Mouse (Mus musculus) liver, embryonic 12.5 days (tissue): ENCODE results near the gene Nudt13. TPM values are rescaled to one million over a fixed set of nuclear protein-coding genes. Genes with fewer than 3 reads are reported as not detected.
A peak's percentile ranks its signal among the peaks of the same experiment; 100 is the strongest.
"Not testable (repeated sequence)": the region's sequence is repeated elsewhere in the genome, so short reads cannot be mapped to it uniquely, and the experiment has no call there.

Experiments used
- ATAC-seq: fragments of 200-750 bp; cut with Nextera tagmentation; 2 replicates; pipeline ENCODE4 v1.8.0; 2017; ENCODE audit warnings: moderate number of reproducible peaks, mild to moderate bottlenecking, moderate library complexity
- H3K27ac ChIP-seq: fragments of 300-500 bp; sonication (generic); 2 replicates; pipeline ENCODE4 v1.5.1; 2016; ENCODE audit warnings: mild to moderate bottlenecking
- H3K27me3 ChIP-seq: fragments of 300-500 bp; sonication (generic); replicated peaks from 2 replicates; pipeline ENCODE4 v1.6.1; 2016; ENCODE audit warnings: mild to moderate bottlenecking, moderate library complexity
- H3K36me3 ChIP-seq: fragments of 300-500 bp; sonication (generic); 2 replicates; pipeline ENCODE4 v1.6.1; 2016; ENCODE audit warnings: mild to moderate bottlenecking, moderate library complexity
- H3K4me1 ChIP-seq: fragments of 300-500 bp; sonication (generic); 2 replicates; pipeline ENCODE4 v1.6.1; 2016
- H3K4me2 ChIP-seq: fragments of 300-500 bp; sonication (generic); 2 replicates; pipeline ENCODE4 v1.6.1; 2016; ENCODE audit warnings: mild to moderate bottlenecking, moderate library complexity
- H3K4me3 ChIP-seq: fragments of 300-500 bp; sonication (generic); 2 replicates; pipeline ENCODE4 v1.5.1; 2016; ENCODE audit warnings: mild to moderate bottlenecking, moderate library complexity
- H3K9ac ChIP-seq: fragments of 300-500 bp; sonication (generic); 2 replicates; pipeline ENCODE4 v1.6.1; 2016; ENCODE audit warnings: mild to moderate bottlenecking, moderate library complexity
- H3K9me3 ChIP-seq: fragments of 300-500 bp; sonication (generic); replicated peaks from 2 replicates; pipeline ENCODE4 v1.6.1; 2016; ENCODE audit warnings: mild to moderate bottlenecking, moderate library complexity
- WGBS: fragments of 180-500 bp; shearing (Covaris S2); methylation state at CpG from one replicate; pipeline ENCODE4 v1.1.7; 2016; ENCODE audit not compliant: insufficient replicate concordance; 5-methylcytosine and 5-hydroxymethylcytosine counted together
- polyA plus RNA-seq: library from polyadenylated mRNA; unstranded; fragments of >200 nt; fragmentation: Nextera tagmentation; extraction: Ambion mirVana; gene quantifications from 2 replicates; pipeline ENCODE4 v1.2.1, GENCODE M21; 2016

Gene Nudt13
- polyA plus RNA-seq, 1 experiment from 2014 or later: 9.3 TPM

DNA sequence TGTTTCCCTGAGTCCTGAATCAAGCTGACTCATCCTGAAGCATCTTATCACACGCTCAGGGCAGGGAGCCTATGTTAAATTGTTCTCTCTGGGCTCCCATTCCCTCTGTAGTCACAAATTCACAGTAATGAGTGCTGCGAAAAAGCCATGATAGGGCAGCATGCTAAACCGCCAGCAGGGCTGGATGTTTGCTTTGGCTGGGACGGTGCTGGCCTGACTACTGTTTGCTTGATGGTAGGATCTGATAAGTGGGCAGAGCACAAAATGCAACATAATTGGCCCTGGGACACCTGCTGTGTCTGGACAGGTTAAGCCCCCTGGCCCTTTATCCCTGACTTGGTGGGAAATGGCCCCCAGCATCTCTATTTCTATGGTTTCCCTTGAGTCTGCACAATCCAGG, 3.1 kb upstream of the Nudt13 start:
- Histone ChIP-seq H3K27ac (no peak overlapping the region), H3K4me2 (no peak overlapping the region), H3K4me3 (no peak overlapping the region), H3K9me3 (no peaks in the 10 kb centered on the region), H3K27me3 (no peaks in the 10 kb centered on the region), H3K36me3 (no peaks in the 10 kb centered on the region), H3K9ac (no peak overlapping the region), H3K4me1 (peaks cover 20% of the 10 kb centered on the region)
- ATAC-seq: no peak
- WGBS: 55% methylated on average over 4 of the region's 4 CpGs

- Histone ChIP-seq H3K27ac (no peak overlapping the region), H3K4me3 (peak overlapping the region; percentile 64), H3K9ac (peak overlapping the region; percentile 67), H3K4me2 (peak overlapping the region; percentile 79), H3K4me1 (peaks cover 20% of the 10 kb centered on the region), H3K9me3 (no peaks in the 10 kb centered on the region), H3K36me3 (no peaks in the 10 kb centered on the region), H3K27me3 (no peaks in the 10 kb centered on the region)
- 35% methylated on average over 8 of the region's 8 CpGs for WGBS
- no peak for ATAC-seq
These were observed 450 bp downstream of the Nudt13 start for GRCm38 (mm10) chr14:20294947-20295346.

DNA sequence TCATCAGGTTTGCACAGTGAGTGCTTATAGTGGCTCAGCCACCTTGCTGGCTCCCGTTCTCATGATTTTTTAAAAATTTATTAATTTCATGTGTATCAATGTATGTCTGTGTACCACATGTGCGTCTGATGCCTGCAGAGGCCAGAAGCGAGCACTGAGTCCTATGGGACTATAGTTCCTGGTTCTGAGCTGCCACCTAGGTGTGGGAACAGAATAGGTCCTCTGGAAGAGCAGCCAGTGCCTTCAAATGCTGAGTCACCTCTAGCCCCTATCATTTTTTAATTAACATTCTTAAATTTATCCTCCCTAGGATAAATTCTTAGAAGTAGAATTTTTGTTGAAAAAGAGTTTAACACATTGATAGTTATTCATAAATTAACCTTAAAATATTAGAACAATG, 3.1 kb downstream of the Nudt13 start:
- no peaks in the 10 kb centered on the region for H3K27me3 ChIP-seq
- no peak overlapping the region for H3K4me2 ChIP-seq
- 77% methylated on average over 3 of the region's 3 CpGs for WGBS
- no peak overlapping the region for H3K27ac ChIP-seq
- peaks cover 14% of the 10 kb centered on the region; the same call in 1 of the 2 replicates for H3K4me1 ChIP-seq
- no peak overlapping the region for H3K4me3 ChIP-seq
- no peaks in the 10 kb centered on the region for H3K36me3 ChIP-seq
- H3K9ac ChIP-seq: no peak overlapping the region
- H3K9me3 ChIP-seq: no peaks in the 10 kb centered on the region
- no peak for ATAC-seq

DNA sequence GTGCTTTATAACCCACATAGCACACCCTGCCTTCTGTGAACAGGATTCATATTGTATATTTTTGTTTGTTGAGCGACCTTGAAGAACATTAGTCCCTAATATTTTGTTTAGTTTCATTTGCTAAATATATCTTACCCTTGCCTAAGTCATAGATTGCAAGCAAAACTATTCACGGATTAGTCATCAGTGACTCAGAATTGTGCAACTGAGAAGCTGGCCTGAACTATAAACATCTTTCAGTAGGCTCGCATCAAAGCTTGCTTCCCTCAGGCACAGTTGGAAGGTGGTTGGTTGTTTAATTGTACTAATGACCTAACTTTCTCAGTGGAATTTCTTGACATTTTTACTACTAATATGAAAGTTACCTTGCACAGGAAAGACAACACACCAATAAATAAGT, 3.6 kb downstream of the Nudt13 start:
- WGBS: 74% methylated on average over 3 of the region's 3 CpGs
- Histone ChIP-seq H3K27me3 (no peaks in the 10 kb centered on the region), H3K27ac (no peak overlapping the region), H3K9ac (no peak overlapping the region), H3K9me3 (no peaks in the 10 kb centered on the region), H3K4me1 (peaks cover 14% of the 10 kb centered on the region; the same call in 1 of the 2 replicates), H3K36me3 (no peaks in the 10 kb centered on the region), H3K4me3 (no peak overlapping the region), H3K4me2 (no peak overlapping the region)
- no peak for ATAC-seq

DNA sequence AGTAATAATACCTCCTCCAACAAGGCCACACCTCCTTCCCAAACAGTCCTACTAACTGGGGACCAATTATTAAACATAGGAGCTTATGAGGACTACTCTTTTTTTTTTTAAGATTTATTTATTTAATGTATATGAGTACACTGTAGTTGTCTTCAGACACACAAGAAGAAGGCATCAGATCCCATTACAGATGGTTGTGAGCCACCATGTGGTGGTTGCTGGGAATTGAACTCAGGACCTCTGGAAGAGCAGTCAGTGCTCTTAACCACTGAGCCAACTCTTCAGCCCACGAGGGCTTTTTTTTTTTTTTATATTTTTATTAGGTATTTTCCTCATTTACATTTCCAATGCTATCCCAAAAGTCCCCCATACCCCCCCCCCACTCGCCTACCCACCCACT, 10.6 kb downstream of the Nudt13 start:
- not testable (repeated sequence) for H3K4me1 ChIP-seq, H3K9ac ChIP-seq, H3K4me3 ChIP-seq, H3K9me3 ChIP-seq, H3K27me3 ChIP-seq, ATAC-seq, H3K4me2 ChIP-seq, H3K27ac ChIP-seq
- H3K36me3 ChIP-seq: peaks cover 27% of the 10 kb centered on the region
- 78% methylated on average over 2 of the region's 2 CpGs for WGBS

GRCm38 (mm10) chr14:20315137-20315536, 20.6 kb downstream of the Nudt13 start:
- ATAC-seq: no peak
- no peaks in the 10 kb centered on the region for H3K9me3 ChIP-seq
- H3K4me1 ChIP-seq: no peaks in the 10 kb centered on the region
- peaks cover 46% of the 10 kb centered on the region for H3K36me3 ChIP-seq
- no peaks in the 10 kb centered on the region for H3K27me3 ChIP-seq
- 63% methylated on average over 1 of the region's 1 CpGs for WGBS
- H3K4me3 ChIP-seq: no peak overlapping the region
- H3K4me2 ChIP-seq: no peak overlapping the region
- H3K27ac ChIP-seq: no peak overlapping the region
- H3K9ac ChIP-seq: no peak overlapping the region

- WGBS: 75% methylated on average over 3 of the region's 3 CpGs
- no peaks in the 10 kb centered on the region for H3K9me3 ChIP-seq
- ATAC-seq: no peak
These were observed 24.9 kb downstream of the Nudt13 start for GRCm38 (mm10) chr14:20319420-20319819.

GRCm38 (mm10) chr14:20324196-20324595, 29.7 kb downstream of the Nudt13 start:
- peaks cover 88% of the 10 kb centered on the region for H3K36me3 ChIP-seq
- ATAC-seq: no peak

More at GRCm38 (mm10) chr14:20319420-20319819, 24.9 kb downstream of the Nudt13 start:
- H3K36me3 ChIP-seq: peaks cover 61% of the 10 kb centered on the region
- no peaks in the 10 kb centered on the region for H3K4me1 ChIP-seq
- H3K27me3 ChIP-seq: no peaks in the 10 kb centered on the region
- no peak overlapping the region for H3K4me3 ChIP-seq
- H3K27ac ChIP-seq: no peak overlapping the region
- H3K9ac ChIP-seq: no peak overlapping the region
- no peak overlapping the region for H3K4me2 ChIP-seq

DNA sequence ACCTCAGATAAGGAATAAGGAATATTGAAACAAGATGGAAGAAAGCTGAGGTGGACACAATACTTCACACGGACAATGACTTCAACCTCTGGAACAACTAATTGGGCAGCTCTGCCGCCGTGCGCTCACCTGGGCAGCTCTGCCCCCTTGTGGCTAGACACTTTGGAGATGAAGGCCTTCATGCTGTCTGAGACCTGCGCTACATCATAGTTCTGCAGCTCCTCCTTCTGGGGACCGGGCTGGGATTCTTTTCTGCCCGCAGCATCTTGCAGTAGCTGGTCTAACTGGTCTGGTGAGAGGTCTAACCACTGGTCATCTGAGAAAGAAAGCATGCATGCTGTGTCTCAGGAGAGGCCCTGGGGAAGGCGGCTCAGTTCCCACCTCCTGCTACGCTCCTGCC, 34.0 kb downstream of the Nudt13 start:
- WGBS: 84% methylated on average over 9 of the region's 9 CpGs
- Histone ChIP-seq H3K4me1 (no peaks in the 10 kb centered on the region), H3K4me2 (no peak overlapping the region), H3K36me3 (peaks cover 93% of the 10 kb centered on the region), H3K27ac (no peak overlapping the region), H3K4me3 (no peak overlapping the region), H3K27me3 (no peaks in the 10 kb centered on the region), H3K9me3 (no peaks in the 10 kb centered on the region), H3K9ac (no peak overlapping the region)
- no peak for ATAC-seq

More at GRCm38 (mm10) chr14:20324196-20324595, 29.7 kb downstream of the Nudt13 start:
- Histone ChIP-seq H3K27me3 (no peaks in the 10 kb centered on the region), H3K4me2 (no peak overlapping the region), H3K27ac (no peak overlapping the region), H3K9ac (no peak overlapping the region), H3K4me3 (no peak overlapping the region), H3K9me3 (no peaks in the 10 kb centered on the region), H3K4me1 (no peaks in the 10 kb centered on the region)
- WGBS: 89% methylated on average over 9 of the region's 9 CpGs

DNA sequence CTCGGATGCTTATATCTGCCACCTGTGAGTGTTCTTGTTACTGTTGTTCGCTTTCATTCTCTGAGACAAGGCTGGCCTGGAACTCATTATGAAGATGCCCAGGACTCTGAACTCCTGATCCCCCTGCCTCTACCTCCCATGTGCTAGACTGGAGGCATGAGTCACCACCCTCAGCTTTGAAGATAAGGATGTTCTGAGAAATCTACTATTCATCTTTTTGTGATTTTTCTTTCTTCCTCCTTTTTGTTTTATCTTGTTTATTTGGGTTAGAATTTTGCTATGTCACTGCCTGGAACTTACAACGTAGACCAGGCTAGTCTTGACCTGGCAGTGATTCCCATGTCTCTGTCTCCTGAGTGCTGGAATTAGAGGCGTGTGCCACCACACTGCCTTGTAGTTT, 36.8 kb downstream of the Nudt13 start:
- no peak overlapping the region for H3K4me3 ChIP-seq
- ATAC-seq: no peak
- no peak overlapping the region for H3K27ac ChIP-seq
- peaks cover 96% of the 10 kb centered on the region for H3K36me3 ChIP-seq
- H3K4me1 ChIP-seq: no peaks in the 10 kb centered on the region
- no peaks in the 10 kb centered on the region for H3K9me3 ChIP-seq
- H3K27me3 ChIP-seq: no peaks in the 10 kb centered on the region
- 76% methylated on average over 4 of the region's 4 CpGs for WGBS
- H3K9ac ChIP-seq: no peak overlapping the region
- no peak overlapping the region for H3K4me2 ChIP-seq

GRCm38 (mm10) chr14:20339415-20339814, 44.9 kb downstream of the Nudt13 start:
- ATAC-seq: no peak

GRCm38 (mm10) chr14:20340149-20340548, 45.7 kb downstream of the Nudt13 start:
- 79% methylated on average over 8 of the region's 8 CpGs for WGBS
- Histone ChIP-seq H3K27me3 (no peaks in the 10 kb centered on the region), H3K4me1 (peaks cover 7% of the 10 kb centered on the region), H3K36me3 (peaks cover 86% of the 10 kb centered on the region), H3K9me3 (no peaks in the 10 kb centered on the region; the same call in 1 of the 2 replicates), H3K4me3 (no peak overlapping the region), H3K9ac (no peak overlapping the region), H3K4me2 (peak overlapping the region; percentile 50), H3K27ac (no peak overlapping the region)
- ATAC-seq: 0 out of 2 replicates have a peak, but pooled peaks have one; percentile 27

More at GRCm38 (mm10) chr14:20339415-20339814, 44.9 kb downstream of the Nudt13 start:
- Histone ChIP-seq H3K27me3 (no peaks in the 10 kb centered on the region), H3K4me3 (no peak overlapping the region), H3K9me3 (no peaks in the 10 kb centered on the region; the same call in 1 of the 2 replicates), H3K27ac (no peak overlapping the region), H3K36me3 (peaks cover 86% of the 10 kb centered on the region), H3K4me2 (no peak overlapping the region), H3K9ac (no peak overlapping the region), H3K4me1 (peaks cover 7% of the 10 kb centered on the region)
- 83% methylated on average over 5 of the region's 5 CpGs for WGBS

- H3K4me2 ChIP-seq: peak overlapping the region; percentile 50
- H3K27me3 ChIP-seq: no peaks in the 10 kb centered on the region
- H3K4me3 ChIP-seq: peak overlapping the region; percentile 28; the same call in 1 of the 2 replicates
- H3K27ac ChIP-seq: no peak overlapping the region
- no peaks in the 10 kb centered on the region; the same call in 1 of the 2 replicates for H3K9me3 ChIP-seq
- H3K36me3 ChIP-seq: peaks cover 86% of the 10 kb centered on the region
- ATAC-seq: no peak
- no peak overlapping the region for H3K9ac ChIP-seq
- WGBS: 63% methylated on average over 7 of the region's 7 CpGs
- peaks cover 10% of the 10 kb centered on the region for H3K4me1 ChIP-seq
These were observed 46.4 kb downstream of the Nudt13 start for GRCm38 (mm10) chr14:20340866-20341265.
